Mouse (Mus musculus) cerebral cortex, adult 2 months (tissue): ENCODE measurements around the gene Ap5s1.

Source experiments
- WGBS: fragments of 180-500 bp; shearing (Covaris S2); methylation state at CpG from one replicate; pipeline ENCODE4 v1.1.7; 2018; 5-methylcytosine and 5-hydroxymethylcytosine counted together

Gene Ap5s1

GRCm38 (mm10) chr2:131221853-131222515 is 15.1 kb downstream of the Ap5s1 start:
- 85% methylated on average over 3 of the region's 3 CpGs for WGBS

DNA sequence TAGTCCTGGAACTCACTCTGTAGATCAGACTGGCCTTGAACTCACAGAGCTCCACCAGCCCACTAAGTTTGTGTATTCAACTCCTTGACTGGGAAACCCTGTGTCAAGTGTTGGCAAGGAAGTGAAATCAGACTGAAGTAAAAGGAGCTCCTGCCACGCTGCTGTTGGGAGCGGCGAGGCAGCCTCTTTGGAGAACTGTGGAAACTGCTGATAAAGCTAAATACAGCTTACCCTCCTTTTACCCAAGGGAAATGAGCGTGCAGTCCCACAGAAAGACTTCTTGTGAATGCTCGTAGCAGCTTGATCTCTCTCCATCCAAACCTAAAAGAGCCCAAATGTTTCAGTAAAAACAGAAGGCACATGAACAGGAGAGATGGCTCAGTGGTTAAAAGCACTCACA is 15.7 kb downstream of the Ap5s1 start:
- WGBS: 30% methylated on average over 5 of the region's 5 CpGs

DNA sequence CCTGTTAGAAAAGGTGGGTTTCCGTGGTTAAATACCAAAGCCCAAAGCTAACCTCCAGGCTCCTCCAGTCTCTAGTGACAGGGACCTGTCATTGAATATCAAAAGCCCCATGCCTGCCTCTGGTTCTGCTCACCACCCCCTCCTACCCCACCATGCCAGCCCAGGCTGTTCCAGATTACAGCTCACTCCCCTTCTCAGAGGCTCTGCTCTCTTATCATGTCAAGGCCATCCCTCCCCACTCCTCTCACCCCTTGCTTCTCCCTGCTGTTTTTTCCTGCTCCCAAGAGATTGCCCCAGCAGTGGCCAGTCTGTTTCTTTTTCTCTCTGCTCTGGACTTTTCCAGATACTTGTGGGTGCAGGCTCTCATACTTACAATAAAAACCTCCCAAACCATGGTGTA is 16.7 kb downstream of the Ap5s1 start:
- 84% methylated on average over 1 of the region's 1 CpGs for WGBS

- WGBS: 69% methylated on average over 6 of the region's 6 CpGs
Measured at GRCm38 (mm10) chr2:131225178-131225577, 18.3 kb downstream of the Ap5s1 start.

- 68% methylated on average over 2 of the region's 2 CpGs for WGBS
Measured at GRCm38 (mm10) chr2:131226669-131227068, 19.8 kb downstream of the Ap5s1 start.

GRCm38 (mm10) chr2:131227243-131227642 is 20.4 kb downstream of the Ap5s1 start:
- whole genome bisulfite sequencing: 94% methylated on average over 3 of the region's 3 CpGs

DNA sequence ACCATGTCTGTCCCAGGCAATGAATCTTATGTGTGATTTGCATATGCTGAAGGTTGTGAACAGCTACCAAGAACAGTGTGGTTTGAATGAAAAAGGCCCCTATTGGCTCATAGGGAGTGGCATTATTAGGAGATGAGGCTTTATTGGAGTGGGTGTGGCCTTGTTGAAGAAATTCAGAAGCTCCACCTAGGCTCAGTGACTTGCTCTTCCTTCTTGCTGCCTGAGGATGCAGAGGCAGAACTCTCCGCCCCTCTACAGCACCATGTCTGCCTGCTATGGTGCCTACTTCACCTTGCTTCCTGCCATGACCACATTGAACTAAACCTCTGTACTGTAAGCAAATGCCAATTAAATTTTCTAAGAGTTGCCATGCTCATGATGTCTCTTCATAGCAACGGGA is 25.7 kb downstream of the Ap5s1 start:
- WGBS: 93% methylated on average over 2 of the region's 2 CpGs

GRCm38 (mm10) chr2:131233307-131234126 is 26.6 kb downstream of the Ap5s1 start, which contains the start of gene Mavs:
Mavs (plus strand) TSS chr2:131234063.
- 15% methylated on average over 29 of the region's 29 CpGs for WGBS

DNA sequence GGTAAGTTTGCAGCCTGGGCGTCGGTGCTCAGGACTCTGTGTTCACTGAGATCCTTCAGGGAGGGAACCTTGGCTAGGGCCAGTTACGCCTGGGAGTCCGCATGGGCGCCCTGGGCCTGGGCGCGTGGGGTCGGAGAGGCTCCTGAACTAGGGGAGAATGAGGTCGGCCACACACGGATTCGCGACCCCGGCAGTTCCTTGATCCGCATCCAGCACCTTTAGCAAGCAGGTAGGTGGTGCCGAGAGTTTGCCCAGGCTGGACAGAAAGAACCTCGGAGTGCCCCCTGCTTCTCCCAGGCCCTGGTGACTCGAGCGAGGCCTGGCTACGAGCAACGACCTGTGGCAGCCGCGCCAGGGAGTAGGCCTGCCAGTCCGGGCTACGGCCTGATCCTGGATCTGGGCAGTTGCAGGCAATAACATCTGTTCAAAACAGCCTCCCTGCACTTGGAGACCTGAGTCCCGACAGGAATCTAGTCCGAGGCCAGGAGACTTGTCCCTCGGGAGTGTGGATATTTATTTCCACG is 27.3 kb downstream of the Ap5s1 start:
- WGBS: 15% methylated on average over 28 of the region's 28 CpGs

DNA sequence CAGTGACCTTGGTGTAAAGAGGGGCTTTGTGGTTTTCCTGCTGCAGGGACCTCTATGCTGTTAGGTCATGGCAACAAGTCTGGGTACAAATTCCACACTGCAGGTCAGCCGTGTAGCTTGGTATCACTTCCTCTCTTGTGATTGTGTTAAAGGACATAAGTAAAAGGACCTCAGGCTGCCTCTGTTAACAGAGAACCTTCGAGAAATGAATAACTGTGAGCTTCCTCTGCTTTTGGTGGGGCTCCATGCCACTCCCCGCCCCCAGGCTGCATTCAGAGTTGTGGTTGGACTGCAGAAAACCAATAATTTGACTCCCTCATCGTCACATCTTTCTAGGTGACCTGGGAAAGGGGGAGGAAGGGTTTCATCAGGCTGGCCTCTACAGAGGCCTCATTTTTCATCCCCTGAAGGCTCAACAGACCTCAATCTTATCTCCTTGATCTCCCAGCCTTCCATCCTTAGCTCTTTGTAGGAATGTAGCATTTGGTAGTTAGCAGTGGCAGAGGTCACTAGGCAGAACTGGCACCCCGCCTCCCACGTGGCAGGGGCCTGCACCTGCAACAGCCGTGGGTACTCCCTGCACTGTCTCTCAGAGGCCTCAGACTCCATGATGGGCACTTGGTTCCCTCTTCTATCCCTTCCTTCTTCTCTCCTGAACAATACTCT is 28.2 kb downstream of the Ap5s1 start:
- WGBS: 81% methylated on average over 7 of the region's 7 CpGs

- WGBS: 90% methylated on average over 7 of the region's 7 CpGs
Measured at GRCm38 (mm10) chr2:131242929-131243328, 36.1 kb downstream of the Ap5s1 start.

GRCm38 (mm10) chr2:131253681-131254328 is 46.9 kb downstream of the Ap5s1 start:
- 34% methylated on average over 7 of the region's 7 CpGs for WGBS

- WGBS: 65% methylated on average over 2 of the region's 2 CpGs
Measured at GRCm38 (mm10) chr2:131254329-131254713, 47.4 kb downstream of the Ap5s1 start.

- WGBS: 65% methylated on average over 3 of the region's 3 CpGs
Measured at GRCm38 (mm10) chr2:131255738-131256137, 48.9 kb downstream of the Ap5s1 start.

DNA sequence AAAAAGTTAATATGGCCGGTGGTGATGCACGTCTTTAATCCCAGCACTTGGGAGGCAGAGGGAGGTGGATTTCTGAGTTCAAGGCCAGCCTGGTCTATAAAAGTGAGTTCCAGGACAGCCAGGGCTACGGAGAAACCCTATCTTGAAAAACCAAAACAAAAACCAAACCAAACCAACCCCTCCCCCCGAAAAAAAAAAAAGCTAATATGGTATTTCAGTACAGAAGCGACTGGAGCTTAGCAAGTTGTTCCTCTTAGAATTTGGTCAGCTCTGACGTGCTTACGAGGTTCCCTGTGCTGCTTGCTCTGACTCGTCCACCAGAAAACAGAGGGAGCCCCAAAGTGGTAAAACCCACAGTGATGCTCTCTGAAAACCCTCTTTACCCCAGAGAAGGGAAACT is 51.8 kb downstream of the Ap5s1 start:
- WGBS: 90% methylated on average over 8 of the region's 8 CpGs

GRCm38 (mm10) chr2:131260544-131261307 is 53.8 kb downstream of the Ap5s1 start:
- 53% methylated on average over 9 of the region's 9 CpGs for WGBS

- 2% methylated on average over 10 of the region's 10 CpGs for WGBS
Measured at GRCm38 (mm10) chr2:131261481-131262212, 54.8 kb downstream of the Ap5s1 start.

GRCm38 (mm10) chr2:131262213-131262672 is 55.4 kb downstream of the Ap5s1 start, which contains the start of gene Pank2:
Pank2 (plus strand) TSS chr2:131262495.
- under 1% methylated on average over 48 of the region's 49 CpGs for WGBS
